In the genomic region with DNA sequence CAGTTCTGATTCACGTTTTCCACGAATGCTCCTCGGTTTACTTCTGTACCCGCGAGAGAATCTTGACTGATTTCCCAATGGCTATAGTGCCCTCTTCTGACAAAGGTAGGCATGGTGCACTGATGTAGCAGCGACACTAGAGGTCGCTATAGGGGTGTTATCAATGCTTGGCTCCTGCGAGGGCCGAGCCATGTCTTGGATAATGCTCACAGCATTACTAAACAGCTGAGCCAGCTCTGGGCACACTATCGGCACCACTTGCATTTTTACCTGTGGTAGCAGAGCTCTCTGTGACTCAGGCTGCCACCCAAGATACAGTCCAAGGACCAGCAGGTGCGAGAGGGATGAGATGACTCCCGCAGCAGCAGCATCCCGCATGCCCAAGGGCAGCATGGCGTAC, we compare ENCODE assay signal across 8 mouse cellular contexts. TPM values are rescaled to one million over a fixed set of nuclear protein-coding genes. Genes with fewer than 3 reads are reported as not detected.
DNase-seq lines count a peak whose midpoint lies in the region; ATAC-seq and TF ChIP-seq lines count a peak whose summit lies in the region.

No protein-coding gene starts in this region.

- no peak overlapping the region for H3K4me3 ChIP-seq in C2C12 (ENCODE audit: insufficient read depth, poor library complexity, severe bottlenecking)
- no peak overlapping the region for H3K4me3 ChIP-seq in liver, embryonic 12.5 days

- H3K79me2 ChIP-seq in C2C12 (ENCODE audit: control insufficient read depth, insufficient read depth) = no peaks in the 10 kb centered on the region

- H3K9me3 ChIP-seq in liver, embryonic 12.5 days (replicated peaks) = no peaks in the 10 kb centered on the region

- peak; percentile 89 for DNase-seq in embryo, embryonic 11 days
- peak; percentile 67 to 75 for DNase-seq in heart, adult 9 months (ENCODE audit: low spot score in 2 of 2)
- DNase-seq in kidney, adult 8-10 months = peak; percentile 62 to 73
- DNase-seq in natural killer cell, adult 2 months (ENCODE audit: low spot score in 2 of 2) = peak; percentile 40 to 53
- DNase-seq in thymus, postnatal 10 days (ENCODE audit: low spot score in 2 of 2) = peak; percentile 17 to 66

- no peaks in the 10 kb centered on the region for H3K79me3 ChIP-seq in C2C12 (ENCODE audit: low read depth)

- 16% methylated on average over 14 of the region's 14 CpGs for WGBS in liver, embryonic 12.5 days (ENCODE audit: insufficient replicate concordance)

- ATAC-seq in activated CD4-positive, CD25-positive, alpha-beta regulatory T cell, adult 4 months = peak; percentile 52
- peak; percentile 64 for ATAC-seq in liver, embryonic 12.5 days

- peak; percentile 99 for TF ChIP-seq CTCF in C2C12 (IDR thresholded peaks at IDR 0.05; ENCODE audit: control insufficient read depth, insufficient read depth, insufficient read length)

- H3K36me3 ChIP-seq in C2C12 (ENCODE audit: control insufficient read depth, insufficient read depth) = no peaks in the 10 kb centered on the region
- peaks cover 8% of the 10 kb centered on the region; the same call in 1 of the 2 replicates for H3K36me3 ChIP-seq in liver, embryonic 12.5 days

- H3K4me2 ChIP-seq in liver, embryonic 12.5 days = peak overlapping the region; percentile 30

- H3ac ChIP-seq in C2C12 (ENCODE audit: control insufficient read depth, insufficient read length, low read depth) = no peak overlapping the region

- H3K4me1 ChIP-seq in liver, embryonic 12.5 days = peaks cover 43% of the 10 kb centered on the region

- H3K9ac ChIP-seq in liver, embryonic 12.5 days = no peak overlapping the region

- H3K27me3 ChIP-seq in C2C12 (ENCODE audit: control insufficient read depth, insufficient read depth, insufficient read length) = no peaks in the 10 kb centered on the region
- H3K27me3 ChIP-seq in liver, embryonic 12.5 days (replicated peaks) = peaks cover 63% of the 10 kb centered on the region

- no peak overlapping the region for H3K27ac ChIP-seq in liver, embryonic 12.5 days

TF ChIP-seq in C2C12, 6 proteins besides CTCF, POLR2A, EP300 and RAD21:
- TF ChIP-seq CEBPB (IDR thresholded peaks at IDR 0.05; ENCODE audit: low read depth) = peak; percentile 18
- no peak for TF ChIP-seq USF1 (IDR thresholded peaks at IDR 0.05; ENCODE audit: low read depth)

RNA-seq across cellular contexts. Expression of gene Adcy4, which starts 2.6 kb away (rescaled TPM):
- 0.02 TPM for polyA plus RNA-seq in C2C12 (2012; fragmentation: generic; extraction: Trizol)
- under 1 TPM in 1 of 2 experiments, not detected in 1; 0.08 TPM for polyA plus RNA-seq in activated CD4-positive, CD25-positive, alpha-beta regulatory T cell, adult 4 months (2017; shearing (Covaris generic))
- polyA plus RNA-seq in liver, embryonic 12.5 days (2016; fragmentation: Nextera tagmentation; extraction: Ambion mirVana) = 2.9 and 3.6 TPM in 2 replicates

RNA-seq across cellular contexts. Expression of gene Ripk3, which starts 7.4 kb away (rescaled TPM):
- 0.55 TPM for polyA plus RNA-seq in C2C12 (2012; fragmentation: generic; extraction: Trizol)
- 10 to 100 TPM; 94.3 to 99.3 TPM for polyA plus RNA-seq in activated CD4-positive, CD25-positive, alpha-beta regulatory T cell, adult 4 months (2017; shearing (Covaris generic))
- polyA plus RNA-seq in liver, embryonic 12.5 days (2016; fragmentation: Nextera tagmentation; extraction: Ambion mirVana) = 29.1 and 30.0 TPM in 2 replicates

RNA-seq across cellular contexts. Expression of gene Ltb4r1, which starts 15.5 kb away (rescaled TPM):
- polyA plus RNA-seq in C2C12 (2012; fragmentation: generic; extraction: Trizol) = 0.05 TPM
- polyA plus RNA-seq in activated CD4-positive, CD25-positive, alpha-beta regulatory T cell, adult 4 months (2017; shearing (Covaris generic)) = 1 to 10 TPM; 2.5 to 5.6 TPM
- polyA plus RNA-seq in liver, embryonic 12.5 days (2016; fragmentation: Nextera tagmentation; extraction: Ambion mirVana) = 3.1 and 3.6 TPM in 2 replicates

RNA-seq across cellular contexts. Expression of gene Ltb4r2, which starts 20.1 kb away (rescaled TPM):
- 0.09 TPM for polyA plus RNA-seq in C2C12 (2012; fragmentation: generic; extraction: Trizol)
- under 1 TPM in 1 of 2 experiments, not detected in 1; 0.40 TPM for polyA plus RNA-seq in activated CD4-positive, CD25-positive, alpha-beta regulatory T cell, adult 4 months (2017; shearing (Covaris generic))
- 1.3 and 1.8 TPM in 2 replicates for polyA plus RNA-seq in liver, embryonic 12.5 days (2016; fragmentation: Nextera tagmentation; extraction: Ambion mirVana)

RNA-seq across cellular contexts. Expression of gene Cideb, which starts 23.1 kb away (rescaled TPM):
- polyA plus RNA-seq in C2C12 (2012; fragmentation: generic; extraction: Trizol) = 0.05 TPM
- polyA plus RNA-seq in activated CD4-positive, CD25-positive, alpha-beta regulatory T cell, adult 4 months (2017; shearing (Covaris generic)) = not detected
- 10.7 and 11.2 TPM in 2 replicates for polyA plus RNA-seq in liver, embryonic 12.5 days (2016; fragmentation: Nextera tagmentation; extraction: Ambion mirVana)

Comparison
In these comparisons a context has a peak if more than half of its experiments do, and no peak if none do; other contexts are left out.
1. RNA of gene Ripk3, which starts 7.4 kb away (polyA plus RNA-seq): 94.3 to 99.3 TPM in activated CD4-positive, CD25-positive, alpha-beta regulatory T cell, adult 4 months and 29.1 to 30.0 TPM in liver, embryonic 12.5 days; 0.55 TPM in C2C12 (single experiment); every median in the first group is over 10 times any median in the second.
2. Peak in every context shown above with its lines, with median percentiles within 50 percentile points of each other: DNase-seq.